Mouse (Mus musculus) myocyte (in vitro differentiated cells): ENCODE results near the gene Abhd17a. TPM values are rescaled to one million over a fixed set of nuclear protein-coding genes. Genes with fewer than 3 reads are reported as not detected.

Experiments used
- H3K27me3 ChIP-seq: one replicate; pipeline ENCODE4 v1.6.1; 2011; ENCODE audit not compliant: control insufficient read depth, insufficient read depth, insufficient read length
- H3K36me3 ChIP-seq: one replicate; pipeline ENCODE4 v1.6.1; 2011; ENCODE audit not compliant: control insufficient read depth, insufficient read depth
- H3K4me2 ChIP-seq: one replicate; pipeline ENCODE4 v1.6.1; 2011; ENCODE audit warnings: low read depth, control low read depth
- H3K4me3 ChIP-seq: one replicate; pipeline ENCODE4 v1.5.1; 2011; ENCODE audit warnings: mild to moderate bottlenecking, control low read depth, moderate library complexity
- H3K79me2 ChIP-seq: one replicate; pipeline ENCODE4 v1.6.1; 2011; ENCODE audit not compliant: control insufficient read depth, insufficient read depth
- H3ac ChIP-seq: one replicate; pipeline ENCODE4 v1.6.1; 2011; ENCODE audit not compliant: control insufficient read depth, insufficient read length
- CEBPB ChIP-seq: IDR thresholded peaks from 2 replicates; pipeline ENCODE4 v1.6.1; 2011; ENCODE audit warnings: mild to moderate bottlenecking, moderate library complexity; ENCODE audit not compliant: poor library complexity, insufficient read depth, severe bottlenecking
- E2F4 ChIP-seq: IDR thresholded peaks from one replicate; pipeline ENCODE4 v1.6.1; 2011; ENCODE audit warnings: mild to moderate bottlenecking, control low read depth, moderate library complexity; ENCODE audit not compliant: insufficient read depth
- MAX ChIP-seq: IDR thresholded peaks from one replicate; pipeline ENCODE4 v1.6.1; 2011; ENCODE audit warnings: low read depth, mild to moderate bottlenecking, control low read depth
- MYOD1 ChIP-seq, 3 experiments: IDR thresholded peaks; one replicate each; pipeline ENCODE4 v1.6.1; 2011; ENCODE audit warnings: control low read depth in 2 of 3, low read depth in 2 of 3, mild to moderate bottlenecking in 2 of 3, moderate library complexity in 1 of 3; ENCODE audit not compliant: insufficient read length in 2 of 3, control insufficient read depth in 1 of 3
- MYOG ChIP-seq, 3 experiments: IDR thresholded peaks; one replicate each; pipeline ENCODE4 v1.6.1; 2011; ENCODE audit warnings: control low read depth in 2 of 3, low read depth in 2 of 3, mild to moderate bottlenecking in 2 of 3; ENCODE audit not compliant: insufficient read length in 2 of 3, control insufficient read depth in 1 of 3, insufficient read depth in 1 of 3
- POLR2A ChIP-seq: IDR thresholded peaks from one replicate; pipeline ENCODE4 v1.6.1; 2011; ENCODE audit warnings: low read depth, mild to moderate bottlenecking, control low read depth, moderate library complexity; ENCODE audit not compliant: insufficient read length
- POLR2AphosphoS2 ChIP-seq: IDR thresholded peaks from one replicate; pipeline ENCODE4 v1.6.1; 2011; ENCODE audit warnings: low read depth, control low read depth; ENCODE audit not compliant: insufficient read length
- REST ChIP-seq: IDR thresholded peaks from one replicate; pipeline ENCODE4 v1.6.1; 2011; ENCODE audit warnings: mild to moderate bottlenecking, control low read depth, moderate library complexity; ENCODE audit not compliant: insufficient read depth, insufficient read length
- SRF ChIP-seq: IDR thresholded peaks from one replicate; pipeline ENCODE4 v1.6.1; 2011; ENCODE audit warnings: low read depth; ENCODE audit not compliant: control insufficient read depth, insufficient read length
- TCF12 ChIP-seq: IDR thresholded peaks from one replicate; pipeline ENCODE4 v1.6.1; 2011; ENCODE audit warnings: mild to moderate bottlenecking, control low read depth; ENCODE audit not compliant: poor library complexity, insufficient read depth, severe bottlenecking
- TCF3 ChIP-seq: IDR thresholded peaks from one replicate; pipeline ENCODE4 v1.6.1; 2011; ENCODE audit warnings: low read depth, control low read depth; ENCODE audit not compliant: insufficient read length
- USF1 ChIP-seq: IDR thresholded peaks from one replicate; pipeline ENCODE4 v1.6.1; 2011; ENCODE audit warnings: low read depth, mild to moderate bottlenecking, control low read depth, moderate library complexity
- polyA plus RNA-seq: library from polyadenylated mRNA; unstranded; fragments of >200 nt; fragmentation: generic; extraction: Trizol; gene quantifications from one replicate; pipeline ENCODE4 v1.2.1, GENCODE M21; 2012; ENCODE audit warnings: missing spikeins

Gene Abhd17a
- polyA plus RNA-seq, 1 experiment: 111 TPM

DNA sequence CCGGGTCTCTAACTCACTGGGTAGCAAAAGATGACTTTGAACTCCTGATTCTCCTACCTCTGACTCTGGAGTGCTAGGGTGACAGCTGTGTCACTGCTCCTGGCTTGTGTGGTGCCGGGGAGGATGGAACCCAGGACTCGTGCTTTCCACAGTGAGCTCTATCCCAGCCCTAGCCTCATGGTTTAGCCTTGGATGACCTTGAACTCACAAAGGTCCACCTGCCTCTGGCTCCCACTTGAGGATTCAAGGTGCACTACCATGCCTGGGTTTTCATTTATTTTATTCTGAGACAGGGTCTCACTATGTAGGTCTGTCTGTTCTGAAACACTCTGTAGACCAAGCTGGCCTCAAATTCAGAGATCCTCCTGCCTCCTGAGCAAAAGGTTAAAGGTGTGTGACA is 23.7 kb upstream of the Abhd17a start:
- TF ChIP-seq TCF3 (no peak), USF1 (no peak), POLR2AphosphoS2 (no peak), POLR2A (no peak), SRF (no peak), REST (no peak), MYOG (IDR thresholded peaks at IDR 0.05; ENCODE audit: control insufficient read depth in 1 of 3, insufficient read depth in 1 of 3, insufficient read length in 2 of 3, low read depth in 2 of 3) (no peak), TCF12 (no peak), E2F4 (no peak), MAX (no peak), MYOD1 (IDR thresholded peaks at IDR 0.05; ENCODE audit: control insufficient read depth in 1 of 3, insufficient read length in 2 of 3, low read depth in 2 of 3) (no peak), CEBPB (no peak)
- Histone ChIP-seq H3K36me3 (peaks cover 9% of the 10 kb centered on the region), H3K4me3 (no peak overlapping the region), H3ac (no peak overlapping the region), H3K4me2 (no peak overlapping the region), H3K27me3 (no peaks in the 10 kb centered on the region), H3K79me2 (no peaks in the 10 kb centered on the region)

DNA sequence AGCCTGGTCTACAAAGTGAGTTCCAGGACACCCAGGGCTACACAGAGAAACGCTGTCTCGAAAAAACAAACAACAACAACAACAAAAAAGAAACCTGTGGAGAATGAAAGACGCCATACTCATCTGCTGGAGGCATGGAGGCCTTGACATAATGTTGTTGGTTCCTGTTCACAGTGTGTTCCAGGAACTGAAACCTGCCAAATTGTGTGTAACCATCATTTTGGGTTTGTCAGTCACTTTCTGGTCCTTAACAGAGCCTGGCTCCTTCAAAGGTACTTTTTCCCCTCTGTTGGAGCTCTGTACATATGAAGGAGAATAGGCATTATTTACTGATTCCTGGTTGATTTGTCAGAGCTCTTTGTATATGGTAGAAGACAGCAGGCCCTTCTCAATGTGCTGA is 21.8 kb upstream of the Abhd17a start:
- Histone ChIP-seq H3K4me3 (no peak overlapping the region), H3K36me3 (peaks cover 14% of the 10 kb centered on the region), H3K27me3 (no peaks in the 10 kb centered on the region), H3K79me2 (peaks cover 5% of the 10 kb centered on the region), H3ac (no peak overlapping the region), H3K4me2 (no peak overlapping the region)
- TF ChIP-seq E2F4: no peak
- no peak for TF ChIP-seq POLR2AphosphoS2
- no peak for TF ChIP-seq USF1
- TF ChIP-seq REST: no peak
- TF ChIP-seq MYOG (IDR thresholded peaks at IDR 0.05; ENCODE audit: control insufficient read depth in 1 of 3, insufficient read depth in 1 of 3, insufficient read length in 2 of 3, low read depth in 2 of 3): no peak
- TF ChIP-seq TCF12: no peak

DNA sequence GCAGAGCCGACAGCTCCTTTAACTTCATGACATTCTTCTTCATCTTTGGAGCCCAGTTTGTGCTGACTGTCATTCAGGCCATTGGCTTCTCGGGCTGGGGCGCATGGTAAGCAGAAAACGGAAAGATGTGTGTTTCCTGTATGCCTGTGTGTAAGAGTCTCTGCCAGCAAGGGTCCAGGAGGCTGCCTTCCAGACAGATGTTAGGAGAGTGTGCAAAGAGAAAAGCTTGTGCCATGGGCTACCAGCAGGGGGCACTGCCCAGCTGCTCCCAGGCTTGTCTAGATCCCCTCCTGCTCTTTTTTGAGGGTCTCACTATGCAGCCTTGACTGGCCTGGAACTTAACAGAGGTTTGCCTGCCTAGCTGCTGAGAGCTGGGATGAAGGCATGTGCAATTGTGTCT is 20.9 kb upstream of the Abhd17a start:
- Histone ChIP-seq H3K36me3 (peaks cover 14% of the 10 kb centered on the region), H3ac (no peak overlapping the region), H3K79me2 (peaks cover 8% of the 10 kb centered on the region), H3K27me3 (no peaks in the 10 kb centered on the region), H3K4me3 (no peak overlapping the region), H3K4me2 (no peak overlapping the region)
- TF ChIP-seq REST (no peak), POLR2A (no peak), POLR2AphosphoS2 (no peak), CEBPB (no peak), MAX (no peak), MYOG (IDR thresholded peaks at IDR 0.05; ENCODE audit: control insufficient read depth in 1 of 3, insufficient read depth in 1 of 3, insufficient read length in 2 of 3, low read depth in 2 of 3) (no peak), SRF (no peak), MYOD1 (IDR thresholded peaks at IDR 0.05; ENCODE audit: control insufficient read depth in 1 of 3, insufficient read length in 2 of 3, low read depth in 2 of 3) (no peak), USF1 (no peak), TCF12 (no peak), TCF3 (no peak), E2F4 (no peak)

DNA sequence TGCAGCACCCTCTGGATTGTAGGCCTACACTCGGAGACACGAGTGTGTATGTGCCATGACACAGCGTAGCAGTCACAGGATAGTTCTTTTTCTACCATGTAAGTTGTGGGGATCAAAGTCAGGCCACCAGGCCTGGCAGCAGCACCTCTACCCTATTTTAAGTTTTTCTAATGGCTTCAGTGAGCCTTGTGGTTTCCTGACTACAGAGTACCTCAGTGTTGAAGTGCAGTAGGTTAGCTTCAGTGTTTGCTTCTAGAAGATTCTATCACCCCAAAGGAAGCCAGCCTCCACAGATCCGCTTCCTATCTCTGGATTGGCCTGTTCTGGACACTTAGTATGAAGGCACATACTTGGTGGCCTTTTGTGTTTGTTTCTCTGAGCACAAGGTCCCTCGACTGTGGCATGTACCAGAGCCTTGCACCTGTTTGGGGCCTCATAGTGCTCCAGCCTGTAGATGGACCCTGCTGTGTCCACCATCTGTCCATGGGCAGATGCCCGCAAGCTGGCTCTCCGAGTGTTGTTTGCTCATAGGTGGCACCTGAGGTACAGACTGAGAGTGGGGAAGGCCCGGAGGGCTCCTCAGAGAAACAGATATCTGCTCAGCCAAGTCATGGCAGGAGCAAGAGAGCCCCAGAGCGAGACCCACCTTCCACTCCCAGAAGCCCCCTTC is 20.1 kb upstream of the Abhd17a start:
- no peak overlapping the region for H3K4me2 ChIP-seq
- no peaks in the 10 kb centered on the region for H3K27me3 ChIP-seq
- peaks cover 15% of the 10 kb centered on the region for H3K79me2 ChIP-seq
- no peak overlapping the region for H3K4me3 ChIP-seq
- H3ac ChIP-seq: no peak overlapping the region
- peaks cover 14% of the 10 kb centered on the region for H3K36me3 ChIP-seq
- no peak for TF ChIP-seq REST
- TF ChIP-seq MYOD1 (IDR thresholded peaks at IDR 0.05; ENCODE audit: control insufficient read depth in 1 of 3, insufficient read length in 2 of 3, low read depth in 2 of 3): no peak
- TF ChIP-seq E2F4: no peak
- no peak for TF ChIP-seq POLR2A
- TF ChIP-seq POLR2AphosphoS2: no peak
- TF ChIP-seq TCF3: no peak

DNA sequence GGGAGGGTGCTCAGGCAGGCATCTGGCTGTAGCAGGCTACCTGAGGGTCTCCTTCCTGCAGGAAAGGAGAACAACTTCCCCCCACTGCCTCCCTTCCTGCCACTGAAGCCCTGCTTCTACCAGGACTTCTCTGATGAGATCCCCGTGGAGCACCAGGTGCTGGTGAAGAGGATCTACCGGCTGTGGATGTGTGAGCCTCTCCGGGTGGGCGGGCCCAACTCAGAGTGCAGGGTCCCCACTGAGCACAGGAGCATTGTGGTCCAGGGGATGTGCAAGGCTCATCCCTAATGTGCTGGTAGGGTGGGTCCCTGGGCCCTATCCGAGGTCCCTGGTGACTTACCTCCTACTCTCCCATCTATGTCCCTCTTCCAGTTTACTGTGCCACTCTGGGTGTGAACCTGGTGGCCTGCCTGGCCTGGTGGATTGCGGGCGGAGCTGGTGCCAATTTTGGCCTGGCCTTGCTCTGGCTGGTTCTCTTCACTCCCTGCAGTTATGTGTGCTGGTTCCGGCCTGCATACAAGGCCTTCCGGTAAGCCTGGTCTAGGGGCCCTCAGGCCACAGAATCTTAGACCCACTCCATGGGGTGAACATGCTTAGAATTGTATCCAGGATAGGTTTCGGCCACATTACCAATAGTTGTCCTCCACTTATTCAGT is 19.3 kb upstream of the Abhd17a start:
- no peaks in the 10 kb centered on the region for H3K27me3 ChIP-seq
- no peak overlapping the region for H3K4me3 ChIP-seq
- no peak overlapping the region for H3ac ChIP-seq
- TF ChIP-seq MAX (no peak), E2F4 (no peak), REST (no peak), TCF3 (no peak), CEBPB (no peak), USF1 (no peak), SRF (no peak), POLR2A (no peak), MYOG (IDR thresholded peaks at IDR 0.05; ENCODE audit: control insufficient read depth in 1 of 3, insufficient read depth in 1 of 3, insufficient read length in 2 of 3, low read depth in 2 of 3) (no peak), POLR2AphosphoS2 (no peak), MYOD1 (IDR thresholded peaks at IDR 0.05; ENCODE audit: control insufficient read depth in 1 of 3, insufficient read length in 2 of 3, low read depth in 2 of 3) (no peak), TCF12 (no peak)
- H3K4me2 ChIP-seq: no peak overlapping the region
- peaks cover 24% of the 10 kb centered on the region for H3K79me2 ChIP-seq
- peaks cover 14% of the 10 kb centered on the region for H3K36me3 ChIP-seq
